Mouse (Mus musculus): Measurements from ENCODE around the gene Gga1. TPM values are rescaled to one million over a fixed set of nuclear protein-coding genes. Genes with fewer than 3 reads are reported as not detected.

Gene Gga1
- polyA plus RNA-seq, 1 experiment: 55.3 TPM

GRCm38 (mm10) chr15:78892440-78892839, 15.4 kb downstream of the Gga1 start:
- no peak for TF ChIP-seq CTCF (IDR thresholded peaks at IDR 0.05; ENCODE audit: control insufficient read depth, insufficient read depth, low read length)
- no peak for TF ChIP-seq POLR2A (IDR thresholded peaks at IDR 0.05; ENCODE audit: borderline replicate concordance, control insufficient read depth, low read depth, low read length)
- Histone ChIP-seq H3K4me1 (ENCODE audit: control insufficient read depth, insufficient read depth, low read length) (peaks cover 14% of the 10 kb centered on the region), H3K27ac (ENCODE audit: control insufficient read depth, insufficient read depth, low read depth, low read length, poor library complexity) (no peak overlapping the region), H3K4me3 (replicated peaks; ENCODE audit: control insufficient read depth, low read depth, low read length) (no peak overlapping the region)
- WGBS: 84% methylated on average over 7 of the region's 7 CpGs

- Histone ChIP-seq H3K4me3 (replicated peaks; ENCODE audit: control insufficient read depth, low read depth, low read length) (no peak overlapping the region), H3K27ac (ENCODE audit: control insufficient read depth, insufficient read depth, low read depth, low read length, poor library complexity) (peak overlapping the region; percentile 70), H3K4me1 (ENCODE audit: control insufficient read depth, insufficient read depth, low read length) (peaks cover 23% of the 10 kb centered on the region)
- no peak for TF ChIP-seq POLR2A (IDR thresholded peaks at IDR 0.05; ENCODE audit: borderline replicate concordance, control insufficient read depth, low read depth, low read length)
- no peak for TF ChIP-seq CTCF (IDR thresholded peaks at IDR 0.05; ENCODE audit: control insufficient read depth, insufficient read depth, low read length)
- 10% methylated on average over 13 of the region's 13 CpGs for WGBS
These were observed 17.7 kb downstream of the Gga1 start for GRCm38 (mm10) chr15:78894726-78895125.

- Histone ChIP-seq H3K4me3 (replicated peaks; ENCODE audit: control insufficient read depth, low read depth, low read length) (no peak overlapping the region), H3K27ac (ENCODE audit: control insufficient read depth, insufficient read depth, low read depth, low read length, poor library complexity) (peak overlapping the region; percentile 64), H3K4me1 (ENCODE audit: control insufficient read depth, insufficient read depth, low read length) (peaks cover 23% of the 10 kb centered on the region)
- TF ChIP-seq POLR2A (IDR thresholded peaks at IDR 0.05; ENCODE audit: borderline replicate concordance, control insufficient read depth, low read depth, low read length) (no peak), CTCF (IDR thresholded peaks at IDR 0.05; ENCODE audit: control insufficient read depth, insufficient read depth, low read length) (no peak)
- 8% methylated on average over 2 of the region's 2 CpGs for WGBS
These were observed 18.8 kb downstream of the Gga1 start for GRCm38 (mm10) chr15:78895741-78896140.

GRCm38 (mm10) chr15:78896149-78896548, 19.2 kb downstream of the Gga1 start:
- H3K4me1 ChIP-seq (ENCODE audit: control insufficient read depth, insufficient read depth, low read length): peaks cover 23% of the 10 kb centered on the region
- no peak overlapping the region for H3K4me3 ChIP-seq (replicated peaks; ENCODE audit: control insufficient read depth, low read depth, low read length)
- TF ChIP-seq CTCF (IDR thresholded peaks at IDR 0.05; ENCODE audit: control insufficient read depth, insufficient read depth, low read length) (no peak), POLR2A (IDR thresholded peaks at IDR 0.05; ENCODE audit: borderline replicate concordance, control insufficient read depth, low read depth, low read length) (no peak)
- peak overlapping the region; percentile 64 for H3K27ac ChIP-seq (ENCODE audit: control insufficient read depth, insufficient read depth, low read depth, low read length, poor library complexity)
- 18% methylated on average over 3 of the region's 3 CpGs for WGBS

GRCm38 (mm10) chr15:78897488-78897887, 20.5 kb downstream of the Gga1 start:
- no peak for TF ChIP-seq POLR2A (IDR thresholded peaks at IDR 0.05; ENCODE audit: borderline replicate concordance, control insufficient read depth, low read depth, low read length)
- H3K27ac ChIP-seq (ENCODE audit: control insufficient read depth, insufficient read depth, low read depth, low read length, poor library complexity): no peak overlapping the region

GRCm38 (mm10) chr15:78898507-78899001, 21.6 kb downstream of the Gga1 start:
- 10% methylated on average over 6 of the region's 6 CpGs for WGBS
- H3K4me3 ChIP-seq (replicated peaks; ENCODE audit: control insufficient read depth, low read depth, low read length): peak overlapping the region; percentile 33
- H3K4me1 ChIP-seq (ENCODE audit: control insufficient read depth, insufficient read depth, low read length): peaks cover 25% of the 10 kb centered on the region
- no peak for TF ChIP-seq POLR2A (IDR thresholded peaks at IDR 0.05; ENCODE audit: borderline replicate concordance, control insufficient read depth, low read depth, low read length)
- no peak for TF ChIP-seq CTCF (IDR thresholded peaks at IDR 0.05; ENCODE audit: control insufficient read depth, insufficient read depth, low read length)
- H3K27ac ChIP-seq (ENCODE audit: control insufficient read depth, insufficient read depth, low read depth, low read length, poor library complexity): peak overlapping the region; percentile 88

More at GRCm38 (mm10) chr15:78897488-78897887, 20.5 kb downstream of the Gga1 start:
- Histone ChIP-seq H3K4me3 (replicated peaks; ENCODE audit: control insufficient read depth, low read depth, low read length) (no peak overlapping the region), H3K4me1 (ENCODE audit: control insufficient read depth, insufficient read depth, low read length) (peaks cover 23% of the 10 kb centered on the region)
- 49% methylated on average over 4 of the region's 4 CpGs for WGBS

GRCm38 (mm10) chr15:78899409-78899739, 22.4 kb downstream of the Gga1 start, which contains the start of gene Gm49510:
Gm49510 (plus strand) TSS chr15:78899667.
- Histone ChIP-seq H3K27ac (ENCODE audit: control insufficient read depth, insufficient read depth, low read depth, low read length, poor library complexity) (peak within 1 kb of the TSS; percentile 88), H3K4me3 (replicated peaks; ENCODE audit: control insufficient read depth, low read depth, low read length) (peak within 1 kb of the TSS; percentile 88), H3K4me1 (ENCODE audit: control insufficient read depth, insufficient read depth, low read length) (peaks cover 25% of the 10 kb centered on the region)
- TF ChIP-seq CTCF (IDR thresholded peaks at IDR 0.05; ENCODE audit: control insufficient read depth, insufficient read depth, low read length): no peak
- TF ChIP-seq POLR2A (IDR thresholded peaks at IDR 0.05; ENCODE audit: borderline replicate concordance, control insufficient read depth, low read depth, low read length): no peak
- WGBS: under 1% methylated on average over 20 of the region's 20 CpGs

GRCm38 (mm10) chr15:78899740-78900584, 23.0 kb downstream of the Gga1 start, which contains the start of gene Sh3bp1:
Sh3bp1 (plus strand) TSS chr15:78899768.
- TF ChIP-seq CTCF (IDR thresholded peaks at IDR 0.05; ENCODE audit: control insufficient read depth, insufficient read depth, low read length) (no peak), POLR2A (IDR thresholded peaks at IDR 0.05; ENCODE audit: borderline replicate concordance, control insufficient read depth, low read depth, low read length) (peak; percentile 59; the same call in 1 of the 2 replicates)
- Histone ChIP-seq H3K4me3 (replicated peaks; ENCODE audit: control insufficient read depth, low read depth, low read length) (peak within 1 kb of the TSS; percentile 88), H3K4me1 (ENCODE audit: control insufficient read depth, insufficient read depth, low read length) (peaks cover 21% of the 10 kb centered on the region), H3K27ac (ENCODE audit: control insufficient read depth, insufficient read depth, low read depth, low read length, poor library complexity) (peak within 1 kb of the TSS; percentile 88)
- WGBS: under 1% methylated on average over 47 of the region's 47 CpGs
